Mouse (Mus musculus) myocyte (in vitro differentiated cells): ENCODE data around the gene Kctd2.
A peak's percentile ranks its signal among the peaks of the same experiment; 100 is the strongest.

ENCODE experiments used
- CEBPB ChIP-seq: IDR thresholded peaks from 2 replicates; pipeline ENCODE4 v1.6.1; 2011; ENCODE audit warnings: mild to moderate bottlenecking, moderate library complexity; ENCODE audit not compliant: poor library complexity, insufficient read depth, severe bottlenecking
- E2F4 ChIP-seq: IDR thresholded peaks from one replicate; pipeline ENCODE4 v1.6.1; 2011; ENCODE audit warnings: mild to moderate bottlenecking, control low read depth, moderate library complexity; ENCODE audit not compliant: insufficient read depth
- MAX ChIP-seq: IDR thresholded peaks from one replicate; pipeline ENCODE4 v1.6.1; 2011; ENCODE audit warnings: low read depth, mild to moderate bottlenecking, control low read depth
- MYOD1 ChIP-seq, 3 experiments: IDR thresholded peaks; one replicate each; pipeline ENCODE4 v1.6.1; 2011; ENCODE audit warnings: control low read depth in 2 of 3, low read depth in 2 of 3, mild to moderate bottlenecking in 2 of 3, moderate library complexity in 1 of 3; ENCODE audit not compliant: insufficient read length in 2 of 3, control insufficient read depth in 1 of 3
- MYOG ChIP-seq, 3 experiments: IDR thresholded peaks; one replicate each; pipeline ENCODE4 v1.6.1; 2011; ENCODE audit warnings: control low read depth in 2 of 3, low read depth in 2 of 3, mild to moderate bottlenecking in 2 of 3; ENCODE audit not compliant: insufficient read length in 2 of 3, control insufficient read depth in 1 of 3, insufficient read depth in 1 of 3
- POLR2A ChIP-seq: IDR thresholded peaks from one replicate; pipeline ENCODE4 v1.6.1; 2011; ENCODE audit warnings: low read depth, mild to moderate bottlenecking, control low read depth, moderate library complexity; ENCODE audit not compliant: insufficient read length
- POLR2AphosphoS2 ChIP-seq: IDR thresholded peaks from one replicate; pipeline ENCODE4 v1.6.1; 2011; ENCODE audit warnings: low read depth, control low read depth; ENCODE audit not compliant: insufficient read length
- REST ChIP-seq: IDR thresholded peaks from one replicate; pipeline ENCODE4 v1.6.1; 2011; ENCODE audit warnings: mild to moderate bottlenecking, control low read depth, moderate library complexity; ENCODE audit not compliant: insufficient read depth, insufficient read length
- SRF ChIP-seq: IDR thresholded peaks from one replicate; pipeline ENCODE4 v1.6.1; 2011; ENCODE audit warnings: low read depth; ENCODE audit not compliant: control insufficient read depth, insufficient read length
- TCF12 ChIP-seq: IDR thresholded peaks from one replicate; pipeline ENCODE4 v1.6.1; 2011; ENCODE audit warnings: mild to moderate bottlenecking, control low read depth; ENCODE audit not compliant: poor library complexity, insufficient read depth, severe bottlenecking
- TCF3 ChIP-seq: IDR thresholded peaks from one replicate; pipeline ENCODE4 v1.6.1; 2011; ENCODE audit warnings: low read depth, control low read depth; ENCODE audit not compliant: insufficient read length
- USF1 ChIP-seq: IDR thresholded peaks from one replicate; pipeline ENCODE4 v1.6.1; 2011; ENCODE audit warnings: low read depth, mild to moderate bottlenecking, control low read depth, moderate library complexity

- TF ChIP-seq TCF12 (no peak), MYOG (IDR thresholded peaks at IDR 0.05; ENCODE audit: control insufficient read depth in 1 of 3, insufficient read depth in 1 of 3, insufficient read length in 2 of 3, low read depth in 2 of 3) (no peak), POLR2A (no peak), REST (no peak), USF1 (no peak), MAX (no peak), E2F4 (no peak), SRF (no peak), POLR2AphosphoS2 (peak; percentile 47), MYOD1 (IDR thresholded peaks at IDR 0.05; ENCODE audit: control insufficient read depth in 1 of 3, insufficient read length in 2 of 3, low read depth in 2 of 3) (no peak), TCF3 (no peak), CEBPB (peak; percentile 66)
These were observed 21.8 kb upstream of the Kctd2 start for GRCm38 (mm10) chr11:115398085-115398484.
